ENCODE assay signal across 9 mouse cellular contexts in the genomic region with DNA sequence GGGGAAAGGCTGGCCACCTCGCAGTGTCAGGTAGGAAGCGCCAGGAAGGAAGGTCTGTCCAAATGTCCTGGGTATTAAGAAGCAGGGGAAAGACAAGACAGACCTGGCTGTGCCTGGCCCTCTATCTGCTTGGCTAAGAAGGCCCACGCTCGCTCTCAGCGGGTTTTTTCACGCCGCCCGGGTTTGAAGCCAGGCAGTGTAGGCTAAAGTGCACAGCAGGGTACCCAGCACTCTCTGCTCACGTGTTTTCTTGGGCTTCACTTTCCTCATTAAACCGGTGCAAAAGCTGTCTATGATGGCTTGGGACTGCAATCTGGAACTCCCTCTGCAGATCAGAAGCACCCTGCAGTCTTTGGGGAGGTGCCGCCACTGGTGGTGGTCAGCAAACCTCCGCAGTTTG. TPM values are rescaled to one million over a fixed set of nuclear protein-coding genes. Genes with fewer than 3 reads are reported as not detected.
DNase-seq lines count a peak whose midpoint lies in the region; ATAC-seq lines count a peak whose summit lies in the region.
"Had no signal": no experiment of that assay in that cellular context is flagged by ENCODE, and none has a peak within 500 bp of the region (broad histone marks: within the 10 kb centered on the region; RNA-seq: fewer than 3 reads in every experiment).

No protein-coding gene starts in this region.

- no peak for ATAC-seq in megakaryocyte, adult 5-6 weeks (ENCODE audit: poor library complexity, severe bottlenecking)
- no peak for ATAC-seq in forebrain, embryonic 13.5 days
- ATAC-seq in limb, embryonic 12.5 days (ENCODE audit: insufficient number of reproducible peaks, insufficient read depth, low FRiP score, low TSS enrichment, low read depth): no peak
- ATAC-seq in stomach, embryonic 15.5 days (ENCODE audit: insufficient read depth, low FRiP score, low read depth): no peak

- no peaks in the 10 kb centered on the region for H3K9me3 ChIP-seq in megakaryocyte, embryonic 14.5 days
- H3K9me3 ChIP-seq in forebrain, embryonic 13.5 days (replicated peaks): no peaks in the 10 kb centered on the region
- no peaks in the 10 kb centered on the region for H3K9me3 ChIP-seq in limb, embryonic 12.5 days
- no peaks in the 10 kb centered on the region for H3K9me3 ChIP-seq in stomach, embryonic 15.5 days

- peaks cover 23% of the 10 kb centered on the region for H3K4me1 ChIP-seq in megakaryocyte, embryonic 14.5 days
- H3K4me1 ChIP-seq in forebrain, embryonic 13.5 days: peaks cover 25% of the 10 kb centered on the region
- H3K4me1 ChIP-seq in limb, embryonic 12.5 days (replicated peaks): peaks cover 14% of the 10 kb centered on the region
- peaks cover 11% of the 10 kb centered on the region; the same call in 1 of the 2 replicates for H3K4me1 ChIP-seq in stomach, embryonic 15.5 days

- H3K27me3 ChIP-seq in megakaryocyte, embryonic 14.5 days (replicated peaks): peaks cover 97% of the 10 kb centered on the region
- H3K27me3 ChIP-seq in forebrain, embryonic 13.5 days: peaks cover 41% of the 10 kb centered on the region
- peaks cover 47% of the 10 kb centered on the region for H3K27me3 ChIP-seq in limb, embryonic 12.5 days
- peaks cover 19% of the 10 kb centered on the region for H3K27me3 ChIP-seq in stomach, embryonic 15.5 days (replicated peaks)

- no peaks in the 10 kb centered on the region for H3K36me3 ChIP-seq in megakaryocyte, embryonic 14.5 days (replicated peaks; ENCODE audit: low read length)
- no peaks in the 10 kb centered on the region for H3K36me3 ChIP-seq in forebrain, embryonic 13.5 days (ENCODE audit: poor library complexity, severe bottlenecking)
- H3K36me3 ChIP-seq in limb, embryonic 12.5 days: no peaks in the 10 kb centered on the region
- no peaks in the 10 kb centered on the region for H3K36me3 ChIP-seq in stomach, embryonic 15.5 days

- no peak overlapping the region for H3K27ac ChIP-seq in forebrain, embryonic 13.5 days
- no peak overlapping the region for H3K27ac ChIP-seq in limb, embryonic 12.5 days
- H3K27ac ChIP-seq in stomach, embryonic 15.5 days: no peak overlapping the region
- H3K27ac ChIP-seq: macrophage had no signal

- WGBS in forebrain, embryonic 13.5 days: 6% methylated on average over 12 of the region's 12 CpGs
- WGBS in limb, embryonic 12.5 days: 9% methylated on average over 12 of the region's 12 CpGs
- 21% methylated on average over 12 of the region's 12 CpGs for WGBS in stomach, embryonic 15.5 days

- no peak overlapping the region for H3K9ac ChIP-seq in forebrain, embryonic 13.5 days
- peak overlapping the region; percentile 51; the same call in 1 of the 2 replicates for H3K9ac ChIP-seq in limb, embryonic 12.5 days (replicated peaks)
- no peak overlapping the region for H3K9ac ChIP-seq in stomach, embryonic 15.5 days

- H3K4me2 ChIP-seq in forebrain, embryonic 13.5 days: peak overlapping the region; percentile 100
- peak overlapping the region; percentile 100 for H3K4me2 ChIP-seq in limb, embryonic 12.5 days
- H3K4me2 ChIP-seq in stomach, embryonic 15.5 days: peak overlapping the region; percentile 100

- DNase-seq in right cerebral cortex, postnatal 14 days: no peak
- no peak for DNase-seq in adrenal gland, postnatal 10 days
- no peak for DNase-seq in right cerebral cortex, adult 18-20 months

- H3K4me3 ChIP-seq in megakaryocyte, embryonic 14.5 days (replicated peaks): peak overlapping the region; percentile 92
- H3K4me3 ChIP-seq in forebrain, embryonic 13.5 days: peak overlapping the region; percentile 65
- peak overlapping the region; percentile 53 for H3K4me3 ChIP-seq in limb, embryonic 12.5 days (replicated peaks)
- peak overlapping the region; percentile 65 for H3K4me3 ChIP-seq in stomach, embryonic 15.5 days (replicated peaks)

RNA-seq across cellular contexts. Expression of a gene that starts 0.6 kb away (rescaled TPM):
- 0.12 and 3.0 TPM in 2 replicates for polyA plus RNA-seq in megakaryocyte, embryonic 14.5 days (2012; ENCODE audit: insufficient read depth, low replicate concordance)
- not detected in 2 replicates for total RNA-seq in megakaryocyte, adult 5-6 weeks (2015)
- not detected in 2 replicates for total RNA-seq in megakaryocyte, adult 5-6 weeks (2017)
- polyA plus RNA-seq in forebrain, embryonic 13.5 days (2015; fragmentation: Nextera tagmentation; extraction: Ambion mirVana): 6.5 and 7.0 TPM in 2 replicates
- polyA plus RNA-seq in limb, embryonic 12.5 days (2016; fragmentation: Nextera tagmentation; extraction: Ambion mirVana): 4.3 and 4.6 TPM in 2 replicates
- polyA plus RNA-seq in stomach, embryonic 15.5 days (2015; fragmentation: Nextera tagmentation; extraction: Ambion mirVana): 11.5 and 13.5 TPM in 2 replicates
- total RNA-seq in adrenal gland, postnatal 10 days (2021): 10 to 100 TPM; 14.8 to 42.1 TPM

RNA-seq across cellular contexts. Expression of a gene that starts 24.5 kb away (rescaled TPM):
- 7.3 and 7.4 TPM in 2 replicates for polyA plus RNA-seq in megakaryocyte, embryonic 14.5 days (2012; ENCODE audit: insufficient read depth, low replicate concordance)
- 0.31 and 0.68 TPM in 2 replicates for total RNA-seq in megakaryocyte, adult 5-6 weeks (2015)
- 0.45 and 0.55 TPM in 2 replicates for total RNA-seq in megakaryocyte, adult 5-6 weeks (2017)
- polyA plus RNA-seq in forebrain, embryonic 13.5 days (2015; fragmentation: Nextera tagmentation; extraction: Ambion mirVana): 8.1 and 9.6 TPM in 2 replicates
- 1.6 TPM in 2 replicates for polyA plus RNA-seq in limb, embryonic 12.5 days (2016; fragmentation: Nextera tagmentation; extraction: Ambion mirVana)
- 10.1 and 10.5 TPM in 2 replicates for polyA plus RNA-seq in stomach, embryonic 15.5 days (2015; fragmentation: Nextera tagmentation; extraction: Ambion mirVana)
- total RNA-seq in adrenal gland, postnatal 10 days (2021): 10 to 100 TPM; 51.9 to 95.0 TPM

RNA-seq across cellular contexts. Expression of a gene that starts 33.2 kb away (rescaled TPM):
- polyA plus RNA-seq in megakaryocyte, embryonic 14.5 days (2012; ENCODE audit: insufficient read depth, low replicate concordance): 0.20 TPM in 1 of 2 replicates, not detected in the other
- total RNA-seq in megakaryocyte, adult 5-6 weeks (2015): not detected in 2 replicates
- total RNA-seq in megakaryocyte, adult 5-6 weeks (2017): not detected in 2 replicates
- 3.1 TPM in 2 replicates for polyA plus RNA-seq in forebrain, embryonic 13.5 days (2015; fragmentation: Nextera tagmentation; extraction: Ambion mirVana)
- polyA plus RNA-seq in limb, embryonic 12.5 days (2016; fragmentation: Nextera tagmentation; extraction: Ambion mirVana): 0.18 and 0.50 TPM in 2 replicates
- polyA plus RNA-seq in stomach, embryonic 15.5 days (2015; fragmentation: Nextera tagmentation; extraction: Ambion mirVana): 0.40 and 0.57 TPM in 2 replicates
- under 1 TPM; 0.58 to 0.90 TPM for total RNA-seq in adrenal gland, postnatal 10 days (2021)
- polyA plus RNA-seq: macrophage had no signal
